Mouse (Mus musculus) liver, embryonic 13.5 days (tissue): ENCODE data around the gene Tor1a. TPM values are rescaled to one million over a fixed set of nuclear protein-coding genes. Genes with fewer than 3 reads are reported as not detected.
"Not testable (repeated sequence)": the region's sequence is repeated elsewhere in the genome, so short reads cannot be mapped to it uniquely, and the experiment has no call there.

Experiments
- ATAC-seq: fragments of 200-750 bp; cut with Nextera tagmentation; 2 replicates; pipeline ENCODE4 v1.8.0; 2017; ENCODE audit warnings: low read depth, mild to moderate bottlenecking, moderate number of reproducible peaks, moderate library complexity
- DNase-seq: peaks from one replicate; pipeline ENCODE4 v3.0.0; 2022
- H3K27ac ChIP-seq: fragments of 300-500 bp; sonication (generic); 2 replicates; pipeline ENCODE4 v1.5.1; 2015; ENCODE audit warnings: moderate library complexity, mild to moderate bottlenecking, inconsistent platforms
- H3K27me3 ChIP-seq: fragments of 300-500 bp; sonication (generic); 2 replicates; pipeline ENCODE4 v1.6.1; 2015; ENCODE audit warnings: mild to moderate bottlenecking, inconsistent platforms
- H3K36me3 ChIP-seq: fragments of 300-500 bp; sonication (generic); 2 replicates; pipeline ENCODE4 v1.6.1; 2015; ENCODE audit warnings: mild to moderate bottlenecking, inconsistent platforms
- H3K4me1 ChIP-seq: fragments of 300-500 bp; sonication (generic); replicated peaks from 2 replicates; pipeline ENCODE4 v1.6.1; 2015; ENCODE audit warnings: inconsistent platforms
- H3K4me2 ChIP-seq: fragments of 300-500 bp; sonication (generic); 2 replicates; pipeline ENCODE4 v1.6.1; 2015; ENCODE audit warnings: inconsistent platforms, mild to moderate bottlenecking, moderate library complexity
- H3K4me3 ChIP-seq: fragments of 300-500 bp; sonication (generic); replicated peaks from 2 replicates; pipeline ENCODE4 v1.5.1; 2015; ENCODE audit warnings: mild to moderate bottlenecking, inconsistent platforms
- H3K9ac ChIP-seq: fragments of 300-500 bp; sonication (generic); 2 replicates; pipeline ENCODE4 v1.6.1; 2015; ENCODE audit warnings: mild to moderate bottlenecking, inconsistent platforms
- H3K9me3 ChIP-seq: fragments of 300-500 bp; sonication (generic); replicated peaks from 2 replicates; pipeline ENCODE4 v1.6.1; 2016; ENCODE audit warnings: inconsistent platforms
- WGBS: fragments of 180-500 bp; shearing (Covaris S2); methylation state at CpG from one replicate; pipeline ENCODE4 v1.1.7; 2015; ENCODE audit not compliant: insufficient replicate concordance; 5-methylcytosine and 5-hydroxymethylcytosine counted together
- polyA plus RNA-seq: library from polyadenylated mRNA; unstranded; fragments of >200 nt; fragmentation: Nextera tagmentation; extraction: Ambion mirVana; gene quantifications from 2 replicates; pipeline ENCODE4 v1.2.1, GENCODE M21; 2015

The Tor1a gene
- polyA plus RNA-seq, 1 experiment from 2014 or later: 43.1 TPM

DNA sequence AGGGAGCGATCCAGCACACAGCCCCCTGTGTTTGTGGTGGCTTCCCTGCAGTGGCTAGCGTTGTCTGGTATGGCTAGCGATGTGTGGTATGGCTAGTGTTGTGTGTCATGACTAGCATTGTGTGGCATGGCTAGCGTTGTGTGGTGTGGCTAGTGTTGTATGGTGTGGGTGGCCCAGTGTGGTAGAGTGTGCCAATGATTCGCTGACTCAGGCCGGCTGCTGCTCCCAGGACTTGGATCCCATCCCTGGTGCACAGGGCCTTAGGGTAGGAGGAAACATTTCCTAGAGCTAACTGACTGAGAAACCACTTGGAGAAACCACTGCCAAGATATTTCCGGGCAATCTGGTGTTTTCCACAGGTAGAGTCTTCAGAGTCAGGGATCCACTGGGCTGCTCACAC lies 50.1 kb downstream of the Tor1a start:
- Histone ChIP-seq H3K4me1 (no peaks in the 10 kb centered on the region; the same call in 1 of the 2 replicates), H3K9me3 (no peaks in the 10 kb centered on the region), H3K4me2 (no peak overlapping the region), H3K9ac (no peak overlapping the region), H3K27ac (no peak overlapping the region), H3K27me3 (0 out of 2 replicates have a peak, but pooled peaks cover 5% of the 10 kb centered on the region), H3K36me3 (no peaks in the 10 kb centered on the region), H3K4me3 (no peak overlapping the region)
- DNase-seq (no peak), ATAC-seq (no peak)
- 67% methylated on average over 7 of the region's 7 CpGs for WGBS

DNA sequence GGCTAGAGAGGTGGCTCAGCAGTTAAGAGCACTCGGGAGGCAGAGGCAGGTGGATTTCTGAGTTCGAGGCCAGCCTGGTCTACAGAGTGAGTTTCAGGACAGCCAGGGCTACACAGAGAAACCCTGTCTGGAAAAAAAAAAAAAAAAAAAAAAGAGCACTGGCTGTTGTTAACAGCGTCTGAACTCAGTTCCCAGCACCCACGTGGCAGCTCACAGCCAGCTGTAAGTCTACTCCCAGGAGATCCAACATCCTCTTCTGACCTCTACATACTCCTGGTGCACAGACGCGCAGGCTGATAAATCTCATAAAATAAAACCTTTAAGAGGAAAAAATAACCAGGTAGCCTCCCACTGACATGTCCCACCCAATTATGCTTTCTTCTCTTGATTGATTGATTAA lies 51.8 kb downstream of the Tor1a start:
- not testable (repeated sequence) for H3K4me3 ChIP-seq, H3K36me3 ChIP-seq, ATAC-seq, H3K4me1 ChIP-seq, H3K4me2 ChIP-seq, H3K9me3 ChIP-seq, H3K27ac ChIP-seq, H3K27me3 ChIP-seq, H3K9ac ChIP-seq, DNase-seq
- 60% methylated on average over 6 of the region's 6 CpGs for WGBS

DNA sequence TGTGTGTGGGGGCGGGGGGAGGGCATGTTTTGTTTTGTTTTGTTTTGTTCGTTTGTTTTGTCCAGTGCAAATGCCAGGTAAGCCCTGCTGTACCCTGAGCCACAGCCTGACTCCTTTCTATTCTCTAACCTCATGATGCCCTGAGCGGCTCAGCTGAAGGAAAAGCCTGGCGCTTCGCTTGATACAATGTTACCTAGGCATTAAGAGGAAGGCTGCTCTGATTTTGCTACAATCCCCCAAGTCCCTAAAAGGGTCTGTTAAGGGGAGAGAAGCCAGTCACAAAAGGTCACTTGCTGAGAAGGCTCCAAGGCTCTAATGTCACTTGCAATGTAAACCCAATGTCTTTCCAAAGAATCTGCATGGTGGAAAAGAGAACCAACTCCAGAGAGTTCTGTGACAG lies 52.4 kb downstream of the Tor1a start:
- H3K36me3 ChIP-seq: no peaks in the 10 kb centered on the region
- WGBS: 69% methylated on average over 5 of the region's 5 CpGs
- H3K27ac ChIP-seq: no peak overlapping the region
- H3K9me3 ChIP-seq: no peaks in the 10 kb centered on the region
- ATAC-seq (no peak), DNase-seq (no peak)
- H3K4me1 ChIP-seq: no peaks in the 10 kb centered on the region; the same call in 1 of the 2 replicates
- no peak overlapping the region for H3K4me3 ChIP-seq
- no peak overlapping the region for H3K4me2 ChIP-seq
- no peak overlapping the region for H3K9ac ChIP-seq
- H3K27me3 ChIP-seq: 0 out of 2 replicates have a peak, but pooled peaks cover 5% of the 10 kb centered on the region

DNA sequence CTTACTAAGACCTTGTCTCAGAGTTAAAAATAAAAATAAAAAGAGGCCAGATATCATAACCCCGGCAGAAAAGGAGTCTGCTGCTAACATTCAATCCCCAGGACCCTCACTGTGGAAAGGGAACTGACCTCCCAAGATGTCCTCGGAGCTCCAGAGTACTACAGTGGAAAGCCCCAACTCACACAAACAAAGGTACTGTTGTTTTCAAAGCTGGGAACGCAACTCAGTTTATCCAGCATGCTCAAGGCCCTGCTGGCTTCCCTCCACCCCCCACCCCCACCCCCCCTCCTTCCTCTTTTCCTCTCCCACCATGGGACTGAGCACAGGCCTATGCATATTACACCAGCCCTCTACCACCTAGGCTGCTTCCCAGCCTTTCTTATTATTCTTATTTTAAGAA lies 52.9 kb downstream of the Tor1a start:
- Histone ChIP-seq H3K9me3 (no peaks in the 10 kb centered on the region), H3K27me3 (0 out of 2 replicates have a peak, but pooled peaks cover 5% of the 10 kb centered on the region), H3K9ac (no peak overlapping the region), H3K4me1 (no peaks in the 10 kb centered on the region; the same call in 1 of the 2 replicates), H3K4me2 (no peak overlapping the region), H3K27ac (no peak overlapping the region), H3K36me3 (no peaks in the 10 kb centered on the region), H3K4me3 (no peak overlapping the region)
- 53% methylated on average over 3 of the region's 3 CpGs for WGBS
- ATAC-seq (no peak), DNase-seq (no peak)

GRCm38 (mm10) chr2:30913022-30913421 lies 54.7 kb downstream of the Tor1a start:
- Histone ChIP-seq H3K4me1 (no peaks in the 10 kb centered on the region), H3K4me2 (no peak overlapping the region), H3K4me3 (no peak overlapping the region), H3K9ac (no peak overlapping the region), H3K27me3 (0 out of 2 replicates have a peak, but pooled peaks cover 3% of the 10 kb centered on the region), H3K36me3 (no peaks in the 10 kb centered on the region), H3K27ac (no peak overlapping the region), H3K9me3 (no peaks in the 10 kb centered on the region)
- DNase-seq: no peak
- no peak for ATAC-seq
- WGBS: 63% methylated on average over 8 of the region's 8 CpGs

- WGBS: 45% methylated on average over 4 of the region's 4 CpGs
- Histone ChIP-seq H3K4me1 (no peaks in the 10 kb centered on the region), H3K9me3 (no peaks in the 10 kb centered on the region), H3K4me2 (no peak overlapping the region), H3K36me3 (no peaks in the 10 kb centered on the region), H3K27ac (no peak overlapping the region), H3K27me3 (0 out of 2 replicates have a peak, but pooled peaks cover 3% of the 10 kb centered on the region), H3K4me3 (no peak overlapping the region), H3K9ac (no peak overlapping the region)
- ATAC-seq (no peak), DNase-seq (no peak)
Observed at GRCm38 (mm10) chr2:30912291-30912773, 55.4 kb downstream of the Tor1a start.

Other genes with a start within 250 kb of the Tor1a start
- 0.10 and 0.17 TPM in 2 replicates for gene 1700001O22Rik, start 164.3 kb downstream of the Tor1a start, polyA plus RNA-seq
- 35.5 and 36.3 TPM in 2 replicates for gene Ntmt1, start 160.1 kb downstream of the Tor1a start, polyA plus RNA-seq
- 34.6 and 36.6 TPM in 2 replicates for gene Asb6, start 137.6 kb downstream of the Tor1a start, polyA plus RNA-seq
- gene Prrx2, start 133.0 kb downstream of the Tor1a start, polyA plus RNA-seq: 0.53 and 0.57 TPM in 2 replicates
- gene Ptges, start 38.1 kb downstream of the Tor1a start, polyA plus RNA-seq: 0.18 and 0.37 TPM in 2 replicates
- gene Tor1b, start 15.0 kb downstream of the Tor1a start, polyA plus RNA-seq: 17.1 and 20.4 TPM in 2 replicates
- gene BC005624, start 14.3 kb upstream of the Tor1a start, polyA plus RNA-seq: 34.6 and 37.8 TPM in 2 replicates
- 4.7 and 5.0 TPM in 2 replicates for gene Usp20, start 14.3 kb upstream of the Tor1a start, polyA plus RNA-seq
- 5.7 and 6.9 TPM in 2 replicates for gene Fnbp1, start 174.1 kb upstream of the Tor1a start, polyA plus RNA-seq
- 11.8 and 14.1 TPM in 2 replicates for gene Gpr107, start 184.4 kb upstream of the Tor1a start, polyA plus RNA-seq